In genomic region chr11:118326491-118326890, GRCm38 (mm10) we compare ENCODE assay signal across 12 mouse cellular contexts. TPM values are rescaled to one million over a fixed set of nuclear protein-coding genes. Genes with fewer than 3 reads are reported as not detected.
DNase-seq lines count a peak whose midpoint lies in the region; ATAC-seq and TF ChIP-seq lines count a peak whose summit lies in the region.
"Had no signal": no experiment of that assay in that cellular context is flagged by ENCODE, and none has a peak within 500 bp of the region (broad histone marks: within the 10 kb centered on the region; RNA-seq: fewer than 3 reads in every experiment).

No protein-coding gene starts in this region.

- WGBS in midbrain, embryonic 14.5 days = 92% methylated on average over 4 of the region's 4 CpGs
- 96% methylated on average over 4 of the region's 4 CpGs for WGBS in midbrain, embryonic 11.5 days
- WGBS in limb, embryonic 10.5 days = 77% methylated on average over 4 of the region's 4 CpGs
- WGBS in stomach, postnatal 0 days = 82% methylated on average over 4 of the region's 4 CpGs
- 94% methylated on average over 4 of the region's 4 CpGs for WGBS in kidney, adult 2 months

- no peak overlapping the region for H3K4me2 ChIP-seq in midbrain, embryonic 14.5 days (ENCODE audit: low read length)
- H3K4me2 ChIP-seq in midbrain, embryonic 11.5 days = no peak overlapping the region
- H3K4me2 ChIP-seq in stomach, postnatal 0 days (replicated peaks; ENCODE audit: low read depth) = no peak overlapping the region
- H3K4me2 ChIP-seq: heart, embryonic 11.5 days had no signal

- peaks cover 21% of the 10 kb centered on the region for H3K4me1 ChIP-seq in midbrain, embryonic 14.5 days (ENCODE audit: control insufficient read depth, insufficient read depth, low read length)
- H3K4me1 ChIP-seq in midbrain, embryonic 11.5 days (ENCODE audit: control insufficient read depth, insufficient read depth, low read length) = no peaks in the 10 kb centered on the region
- H3K4me1 ChIP-seq in limb, embryonic 10.5 days = peaks cover 68% of the 10 kb centered on the region
- H3K4me1 ChIP-seq in stomach, postnatal 0 days (replicated peaks; ENCODE audit: control insufficient read depth, insufficient read depth) = 0 out of 2 replicates have a peak, but pooled peaks cover 3% of the 10 kb centered on the region
- no peaks in the 10 kb centered on the region for H3K4me1 ChIP-seq in kidney, adult 2 months (ENCODE audit: control insufficient read depth, insufficient read depth, low read length)

- peak; percentile 13 for DNase-seq in gastrocnemius, adult 2 months
- no peak for DNase-seq in gastrocnemius, postnatal 36 days
- no peak for DNase-seq in midbrain, embryonic 14.5 days
- DNase-seq in midbrain, embryonic 11.5 days (ENCODE audit: low spot score, missing footprints) = no peak
- no peak for DNase-seq in limb, embryonic 10.5 days (ENCODE audit: low spot score)
- no peak for DNase-seq in stomach, postnatal 0 days (ENCODE audit: low spot score)
- DNase-seq in kidney, adult 2 months = no peak
- DNase-seq in layer of hippocampus, adult 9-11 months = no peak
- DNase-seq: thymus, adult 2 months had no signal

- H3K36me3 ChIP-seq in midbrain, embryonic 14.5 days (ENCODE audit: control insufficient read depth, insufficient read depth, low read length) = no peaks in the 10 kb centered on the region
- H3K36me3 ChIP-seq in midbrain, embryonic 11.5 days (ENCODE audit: control insufficient read depth, insufficient read depth, low read length) = no peaks in the 10 kb centered on the region
- peaks cover 45% of the 10 kb centered on the region for H3K36me3 ChIP-seq in limb, embryonic 10.5 days
- no peaks in the 10 kb centered on the region for H3K36me3 ChIP-seq in stomach, postnatal 0 days (ENCODE audit: control insufficient read depth, insufficient read depth, low read length)
- H3K36me3 ChIP-seq in kidney, adult 2 months (ENCODE audit: control insufficient read depth, insufficient read depth, low read length) = no peaks in the 10 kb centered on the region

- TF ChIP-seq POLR2A in kidney, adult 2 months (IDR thresholded peaks at IDR 0.05; ENCODE audit: low read depth, low read length) = no peak

- no peak overlapping the region for H3K9ac ChIP-seq in midbrain, embryonic 14.5 days (replicated peaks; ENCODE audit: low read length)
- no peak overlapping the region for H3K9ac ChIP-seq in midbrain, embryonic 11.5 days (ENCODE audit: low read length)
- H3K9ac ChIP-seq in stomach, postnatal 0 days (ENCODE audit: low read length) = no peak overlapping the region

- no peak for ATAC-seq in midbrain, embryonic 14.5 days (ENCODE audit: low FRiP score, low TSS enrichment)
- ATAC-seq in midbrain, embryonic 11.5 days (ENCODE audit: low FRiP score) = no peak
- ATAC-seq in stomach, postnatal 0 days (ENCODE audit: low FRiP score, low TSS enrichment) = no peak

- intact Hi-C loops in gastrocnemius, adult 2 months (cut with DNase I) = no loop called here
- intact Hi-C loops in gastrocnemius, postnatal 36 days (cut with DNase I) = no loop called here

- no peak overlapping the region for H3K4me3 ChIP-seq in gastrocnemius, adult 2 months
- H3K4me3 ChIP-seq in midbrain, embryonic 14.5 days (replicated peaks; ENCODE audit: low read depth, low read length) = no peak overlapping the region
- no peak overlapping the region for H3K4me3 ChIP-seq in midbrain, embryonic 11.5 days (ENCODE audit: low read depth, low read length)
- H3K4me3 ChIP-seq in limb, embryonic 10.5 days = no peak overlapping the region
- no peak overlapping the region for H3K4me3 ChIP-seq in stomach, postnatal 0 days (ENCODE audit: low read depth, low read length)
- H3K4me3 ChIP-seq in kidney, adult 2 months (ENCODE audit: insufficient read depth, low read depth, low read length) = no peak overlapping the region

- TF ChIP-seq EP300 in stomach, postnatal 0 days (optimal IDR thresholded peaks at IDR 0.05) = no peak

- TF ChIP-seq CTCF in gastrocnemius, adult 2 months (IDR thresholded peaks at IDR 0.05) = no peak
- no peak for TF ChIP-seq CTCF in stomach, postnatal 0 days (IDR thresholded peaks at IDR 0.05; ENCODE audit: low read depth)
- TF ChIP-seq CTCF in kidney, adult 2 months (conservative IDR thresholded peaks at IDR 0.05; ENCODE audit: insufficient read depth, insufficient read length, low read depth, low read length) = no peak

- H3K9me3 ChIP-seq in midbrain, embryonic 14.5 days (ENCODE audit: control insufficient read depth, low read length) = no peaks in the 10 kb centered on the region
- H3K9me3 ChIP-seq in midbrain, embryonic 11.5 days (ENCODE audit: control insufficient read depth, low read length) = no peaks in the 10 kb centered on the region
- no peaks in the 10 kb centered on the region for H3K9me3 ChIP-seq in limb, embryonic 10.5 days (replicated peaks)
- no peaks in the 10 kb centered on the region for H3K9me3 ChIP-seq in stomach, postnatal 0 days (ENCODE audit: control insufficient read depth, low read length)

- H3K27ac ChIP-seq in gastrocnemius, adult 2 months = peak overlapping the region; percentile 85
- 0 out of 2 replicates have a peak overlapping the region, but pooled peaks have one; percentile 79 for H3K27ac ChIP-seq in midbrain, embryonic 14.5 days (replicated peaks; ENCODE audit: low read depth, low read length)
- no peak overlapping the region for H3K27ac ChIP-seq in midbrain, embryonic 11.5 days (ENCODE audit: low read depth, low read length)
- H3K27ac ChIP-seq in limb, embryonic 10.5 days = peak overlapping the region; percentile 58
- peak overlapping the region; percentile 78; the same call in 1 of the 2 replicates for H3K27ac ChIP-seq in stomach, postnatal 0 days (replicated peaks)
- H3K27ac ChIP-seq in kidney, adult 2 months (ENCODE audit: insufficient read depth, low read depth, low read length) = no peak overlapping the region

- no peaks in the 10 kb centered on the region for H3K27me3 ChIP-seq in midbrain, embryonic 14.5 days (ENCODE audit: control insufficient read depth, insufficient read depth, low read length)
- no peaks in the 10 kb centered on the region for H3K27me3 ChIP-seq in midbrain, embryonic 11.5 days (ENCODE audit: control insufficient read depth, insufficient read depth, low read length)
- no peaks in the 10 kb centered on the region for H3K27me3 ChIP-seq in limb, embryonic 10.5 days (ENCODE audit: low read depth, poor library complexity, severe bottlenecking)
- no peaks in the 10 kb centered on the region for H3K27me3 ChIP-seq in stomach, postnatal 0 days (ENCODE audit: control insufficient read depth, insufficient read depth, low read length)
- no peaks in the 10 kb centered on the region for H3K27me3 ChIP-seq in kidney, adult 2 months (replicated peaks; ENCODE audit: control insufficient read depth, insufficient read depth, low read length)

RNA-seq across cellular contexts. Expression of gene Cep295nl, which starts 15.8 kb away (rescaled TPM):
- total RNA-seq in gastrocnemius, adult 2 months (2021) = 1 to 10 TPM; 1.0 to 1.1 TPM
- total RNA-seq in gastrocnemius, postnatal 36 days (2021) = 1 to 10 TPM; 1.2 to 1.3 TPM
- 0.21 and 0.22 TPM in 2 replicates for polyA plus RNA-seq in midbrain, embryonic 14.5 days (2014; fragmentation: Nextera tagmentation; extraction: Ambion mirVana)
- polyA plus RNA-seq in midbrain, embryonic 11.5 days (2014; fragmentation: Nextera tagmentation; extraction: Ambion mirVana) = 0.23 and 0.40 TPM in 2 replicates
- polyA plus RNA-seq in limb, embryonic 10.5 days (2016; fragmentation: Nextera tagmentation; extraction: Ambion mirVana) = 0.61 and 1.1 TPM in 2 replicates
- 0.51 and 0.53 TPM in 2 replicates for polyA plus RNA-seq in stomach, postnatal 0 days (2015; fragmentation: Nextera tagmentation; extraction: Ambion mirVana)
- polyA plus RNA-seq in kidney, adult 2 months (2012; rRNA removed) = 0.06 and 0.07 TPM in 2 replicates
- polyA plus RNA-seq: large intestine, adult 2 months; liver, embryonic 16.5 days had no signal

RNA-seq across cellular contexts. Expression of gene Timp2, which starts 29.0 kb away (rescaled TPM):
- 100 to 1,000 TPM in 1 of 2 experiments, 10 to 100 TPM in 1; 70.1 to 115 TPM for total RNA-seq in gastrocnemius, adult 2 months (2021)
- 10 to 100 TPM; 73.9 to 92.0 TPM for total RNA-seq in gastrocnemius, postnatal 36 days (2021)
- 71.3 and 81.8 TPM in 2 replicates for polyA plus RNA-seq in midbrain, embryonic 14.5 days (2014; fragmentation: Nextera tagmentation; extraction: Ambion mirVana)
- polyA plus RNA-seq in midbrain, embryonic 11.5 days (2014; fragmentation: Nextera tagmentation; extraction: Ambion mirVana) = 40.1 and 42.8 TPM in 2 replicates
- polyA plus RNA-seq in limb, embryonic 10.5 days (2016; fragmentation: Nextera tagmentation; extraction: Ambion mirVana) = 35.4 and 49.6 TPM in 2 replicates
- polyA plus RNA-seq in stomach, postnatal 0 days (2015; fragmentation: Nextera tagmentation; extraction: Ambion mirVana) = 72.7 and 77.2 TPM in 2 replicates
- 78.7 and 83.3 TPM in 2 replicates for polyA plus RNA-seq in kidney, adult 2 months (2012; rRNA removed)

RNA-seq across cellular contexts. Expression of gene Usp36, which starts 36.4 kb away (rescaled TPM):
- 10 to 100 TPM; 15.7 to 17.4 TPM for total RNA-seq in gastrocnemius, adult 2 months (2021)
- total RNA-seq in gastrocnemius, postnatal 36 days (2021) = 10 to 100 TPM; 11.1 to 14.7 TPM
- polyA plus RNA-seq in midbrain, embryonic 14.5 days (2014; fragmentation: Nextera tagmentation; extraction: Ambion mirVana) = 11.7 and 13.4 TPM in 2 replicates
- 8.7 and 9.0 TPM in 2 replicates for polyA plus RNA-seq in midbrain, embryonic 11.5 days (2014; fragmentation: Nextera tagmentation; extraction: Ambion mirVana)
- 25.6 and 27.4 TPM in 2 replicates for polyA plus RNA-seq in limb, embryonic 10.5 days (2016; fragmentation: Nextera tagmentation; extraction: Ambion mirVana)
- polyA plus RNA-seq in stomach, postnatal 0 days (2015; fragmentation: Nextera tagmentation; extraction: Ambion mirVana) = 8.1 and 8.9 TPM in 2 replicates
- 11.2 and 12.3 TPM in 2 replicates for polyA plus RNA-seq in kidney, adult 2 months (2012; rRNA removed)

Comparison
In these comparisons a context has a peak if more than half of its experiments do, and no peak if none do; other contexts are left out.
1. H3K27ac ChIP-seq: peak in gastrocnemius, adult 2 months (single experiment), midbrain, embryonic 14.5 days (single experiment), limb, embryonic 10.5 days (single experiment) and stomach, postnatal 0 days (single experiment); none in midbrain, embryonic 11.5 days (single experiment) and kidney, adult 2 months (single experiment).